Mouse (Mus musculus) spleen, embryonic (tissue): ENCODE results near the gene Gm20379.

Experiments used
- CTCF ChIA-PET: fragments of 350-600 bp; sonication (Branson Sonifier 250); formaldehyde crosslinking; loops from one replicate; lab custom pipeline; 2022; lab: Charles Lee

Gene Gm20379

GRCm38 (mm10) chr13:92305680-92306079 lies at the start of gene Gm20379:
TSS of gene Gm20379 (plus strand) at chr13:92305980.
- CTCF ChIA-PET, result no interaction called here

GRCm38 (mm10) chr13:92261329-92261728 lies 44.5 kb upstream of the Gm20379 start:
- CTCF ChIA-PET, result no interaction called here

- CTCF ChIA-PET, result no interaction called here
Measured at GRCm38 (mm10) chr13:92263566-92263965, 42.2 kb upstream of the Gm20379 start.

GRCm38 (mm10) chr13:92267076-92267475 lies 38.7 kb upstream of the Gm20379 start:
- CTCF ChIA-PET, result no interaction called here

GRCm38 (mm10) chr13:92274274-92275198 lies 31.2 kb upstream of the Gm20379 start:
- CTCF ChIA-PET, result no interaction called here

GRCm38 (mm10) chr13:92275292-92275691 lies 30.5 kb upstream of the Gm20379 start:
- CTCF ChIA-PET, result no interaction called here

- CTCF ChIA-PET, result no interaction called here
Measured at GRCm38 (mm10) chr13:92277027-92277426, 28.8 kb upstream of the Gm20379 start.

- CTCF ChIA-PET, result no interaction called here
Measured at GRCm38 (mm10) chr13:92291605-92292004, 14.2 kb upstream of the Gm20379 start.

GRCm38 (mm10) chr13:92293883-92294282 lies 11.9 kb upstream of the Gm20379 start:
- CTCF ChIA-PET, result no interaction called here

- CTCF ChIA-PET, result no interaction called here
Measured at GRCm38 (mm10) chr13:92296490-92296889, 9.3 kb upstream of the Gm20379 start.

GRCm38 (mm10) chr13:92297021-92297420 lies 8.8 kb upstream of the Gm20379 start:
- CTCF ChIA-PET, result no interaction called here

- CTCF ChIA-PET, result no interaction called here
Measured at GRCm38 (mm10) chr13:92299522-92299921, 6.3 kb upstream of the Gm20379 start.

GRCm38 (mm10) chr13:92301754-92302153 lies 4.0 kb upstream of the Gm20379 start:
- CTCF ChIA-PET, result no interaction called here

- CTCF ChIA-PET, result no interaction called here
Measured at GRCm38 (mm10) chr13:92302466-92302865, 3.3 kb upstream of the Gm20379 start.

- CTCF ChIA-PET, result no interaction called here
Measured at GRCm38 (mm10) chr13:92303062-92303948, 2.5 kb upstream of the Gm20379 start.

GRCm38 (mm10) chr13:92304291-92304690 lies 1.5 kb upstream of the Gm20379 start:
- CTCF ChIA-PET, result no interaction called here

GRCm38 (mm10) chr13:92314613-92315012 lies 8.8 kb downstream of the Gm20379 start:
- CTCF ChIA-PET, result interaction anchor here (0.5 kb wide), 1 partner anchor 406 kb away, joined by 11 read pairs; no protein-coding TSS in a partner anchor

- CTCF ChIA-PET, result no interaction called here
Measured at GRCm38 (mm10) chr13:92320770-92321169, 15.0 kb downstream of the Gm20379 start.

- CTCF ChIA-PET, result no interaction called here
Measured at GRCm38 (mm10) chr13:92326030-92326429, 20.2 kb downstream of the Gm20379 start.

GRCm38 (mm10) chr13:92328000-92328399 lies 22.2 kb downstream of the Gm20379 start:
- CTCF ChIA-PET, result no interaction called here

- CTCF ChIA-PET, result no interaction called here
Measured at GRCm38 (mm10) chr13:92330621-92331020, 24.8 kb downstream of the Gm20379 start.
